Mouse (Mus musculus) heart, embryonic 16.5 days (tissue): ENCODE data around the gene U2af1l4. TPM values are rescaled to one million over a fixed set of nuclear protein-coding genes. Genes with fewer than 3 reads are reported as not detected.

Source experiments
- ATAC-seq: fragments of 200-750 bp; cut with Nextera tagmentation; replicated peaks from 2 replicates; pipeline ENCODE4 v1.8.0; 2017; ENCODE audit warnings: moderate number of reproducible peaks; ENCODE audit not compliant: insufficient read depth, low FRiP score; ENCODE audit errors: extremely low read depth
- H3K27ac ChIP-seq: fragments of 300-500 bp; sonication (generic); 2 replicates; pipeline ENCODE4 v1.5.1; 2014; ENCODE audit warnings: mild to moderate bottlenecking, low read length, control low read depth, moderate library complexity
- H3K27me3 ChIP-seq: fragments of 300-500 bp; sonication (generic); 2 replicates; pipeline ENCODE4 v1.6.1; 2014; ENCODE audit warnings: low read length, mixed read lengths; ENCODE audit not compliant: control insufficient read depth, insufficient read depth
- H3K36me3 ChIP-seq: fragments of 300-500 bp; sonication (generic); 2 replicates; pipeline ENCODE4 v1.6.1; 2014; ENCODE audit not compliant: control insufficient read depth, insufficient read depth
- H3K4me1 ChIP-seq: fragments of 300-500 bp; sonication (generic); 2 replicates; pipeline ENCODE4 v1.6.1; 2014; ENCODE audit warnings: low read length, mixed read lengths; ENCODE audit not compliant: control insufficient read depth, insufficient read depth
- H3K4me2 ChIP-seq: fragments of 300-500 bp; sonication (generic); 2 replicates; pipeline ENCODE4 v1.6.1; 2014; ENCODE audit warnings: low read depth, mild to moderate bottlenecking, control low read depth, low read length
- H3K4me3 ChIP-seq: fragments of 300-500 bp; sonication (generic); 2 replicates; pipeline ENCODE4 v1.5.1; 2014; ENCODE audit warnings: mild to moderate bottlenecking, control low read depth, low read length
- H3K9ac ChIP-seq: fragments of 300-500 bp; sonication (generic); 2 replicates; pipeline ENCODE4 v1.6.1; 2014; ENCODE audit warnings: low read length, control low read depth
- H3K9me3 ChIP-seq: fragments of 300-500 bp; sonication (generic); replicated peaks from 2 replicates; pipeline ENCODE4 v1.6.1; 2016; ENCODE audit warnings: low read length; ENCODE audit not compliant: control insufficient read depth
- WGBS: fragments of 180-500 bp; shearing (Covaris S2); extraction: QIAGEN DNeasy Blood & Tissue Kit; methylation state at CpG from one replicate; pipeline ENCODE4 v1.1.7; 2014; 5-methylcytosine and 5-hydroxymethylcytosine counted together
- polyA plus RNA-seq: library from polyadenylated mRNA; unstranded; fragments of >200 nt; fragmentation: Nextera tagmentation; extraction: Ambion mirVana; gene quantifications from 2 replicates; pipeline ENCODE4 v1.2.1, GENCODE M21; 2015

Gene U2af1l4
- polyA plus RNA-seq, 1 experiment from 2014 or later, result 104 TPM

DNA sequence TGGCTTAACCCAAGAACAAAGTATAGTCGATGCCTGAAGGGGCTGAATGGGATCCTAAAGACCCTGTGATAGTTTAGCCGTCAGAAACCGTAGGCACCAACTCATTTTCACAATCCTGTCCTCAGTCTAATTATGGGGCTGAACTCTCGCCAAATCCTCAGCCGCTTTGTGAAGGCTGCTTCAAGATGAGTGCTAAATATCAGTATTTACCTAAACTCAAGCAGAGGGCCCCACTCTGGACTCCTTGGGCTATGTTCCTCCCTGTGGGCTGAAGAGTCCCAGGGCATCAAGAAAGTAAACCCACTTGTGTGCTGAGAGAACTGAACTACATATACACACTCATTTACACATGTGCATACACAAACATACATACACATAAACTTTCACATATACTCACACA is 33.7 kb downstream of the U2af1l4 start:
- ATAC-seq, result no peak
- no peak overlapping the region for H3K9ac ChIP-seq
- H3K27ac ChIP-seq, result no peak overlapping the region
- peaks cover 6% of the 10 kb centered on the region; the same call in 1 of the 2 replicates for H3K4me1 ChIP-seq
- H3K4me3 ChIP-seq, result no peak overlapping the region
- no peaks in the 10 kb centered on the region for H3K36me3 ChIP-seq
- no peaks in the 10 kb centered on the region for H3K9me3 ChIP-seq
- H3K4me2 ChIP-seq, result no peak overlapping the region
- H3K27me3 ChIP-seq, result no peaks in the 10 kb centered on the region
- WGBS, result 60% methylated on average over 5 of the region's 5 CpGs

DNA sequence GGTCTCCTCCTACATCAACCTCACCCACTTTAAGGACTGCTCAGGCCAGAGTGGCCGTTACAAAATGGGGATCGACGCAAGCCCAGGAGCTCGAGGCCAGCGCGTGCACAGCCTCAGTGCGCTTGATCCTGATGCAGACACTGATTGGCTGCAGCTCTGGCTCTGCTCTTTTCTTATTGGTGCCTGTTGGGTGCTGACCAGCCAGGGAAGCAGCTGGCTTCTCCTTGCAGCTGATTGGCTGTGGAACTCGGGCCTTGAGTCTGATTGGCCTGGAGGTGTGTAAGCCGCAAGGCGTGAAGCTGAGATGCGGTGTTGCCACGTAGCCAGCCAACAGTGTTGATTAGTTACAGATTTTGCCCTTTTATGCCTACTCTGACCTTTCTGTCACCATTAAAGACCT is 35.7 kb downstream of the U2af1l4 start, which contains the start of gene Zbtb32:
Zbtb32 (minus strand) TSS at position 124 of the 400 bp plus-strand sequence.
- Histone ChIP-seq H3K9me3 (no peaks in the 10 kb centered on the region), H3K27ac (peak within 1 kb of the TSS; percentile 28; the same call in 1 of the 2 replicates), H3K9ac (0 out of 2 replicates have a peak within 1 kb of the TSS, but pooled peaks have one; percentile 36), H3K27me3 (no peaks in the 10 kb centered on the region), H3K4me2 (0 out of 2 replicates have a peak within 1 kb of the TSS, but pooled peaks have one; percentile 3), H3K36me3 (no peaks in the 10 kb centered on the region), H3K4me3 (no peak within 1 kb of the TSS), H3K4me1 (peaks cover 6% of the 10 kb centered on the region; the same call in 1 of the 2 replicates)
- 92% methylated on average over 12 of the region's 12 CpGs for WGBS
- no peak for ATAC-seq

DNA sequence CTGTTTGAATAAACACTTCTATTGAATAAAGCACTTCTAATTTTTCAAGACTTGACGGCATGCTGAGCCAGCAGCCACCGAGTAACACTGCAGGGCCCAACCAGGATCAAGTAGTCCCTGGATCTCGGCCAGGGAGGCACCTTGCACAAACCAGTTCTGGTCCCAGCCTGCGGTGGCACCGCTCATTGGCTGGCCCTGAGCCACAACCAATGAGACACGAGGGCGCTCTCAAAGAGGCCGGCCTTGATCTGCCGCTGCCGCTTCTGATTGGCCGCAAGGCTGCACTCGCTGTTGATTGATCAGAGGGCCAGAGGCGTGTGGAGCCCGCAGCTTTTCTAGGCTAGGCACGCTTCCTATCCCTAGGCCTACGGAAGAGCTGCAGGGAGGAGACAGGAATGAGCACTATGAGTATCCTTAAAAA is 36.8 kb downstream of the U2af1l4 start:
- H3K4me3 ChIP-seq, result peak overlapping the region; percentile 10; the same call in 1 of the 2 replicates
- H3K9me3 ChIP-seq, result no peaks in the 10 kb centered on the region
- H3K4me2 ChIP-seq, result peak overlapping the region; percentile 37; the same call in 1 of the 2 replicates
- peaks cover 6% of the 10 kb centered on the region; the same call in 1 of the 2 replicates for H3K4me1 ChIP-seq
- peak overlapping the region; percentile 51; the same call in 1 of the 2 replicates for H3K27ac ChIP-seq
- ATAC-seq, result peak; percentile 95
- 2% methylated on average over 16 of the region's 16 CpGs for WGBS
- no peaks in the 10 kb centered on the region for H3K36me3 ChIP-seq
- no peaks in the 10 kb centered on the region for H3K27me3 ChIP-seq
- peak overlapping the region; percentile 47 for H3K9ac ChIP-seq

DNA sequence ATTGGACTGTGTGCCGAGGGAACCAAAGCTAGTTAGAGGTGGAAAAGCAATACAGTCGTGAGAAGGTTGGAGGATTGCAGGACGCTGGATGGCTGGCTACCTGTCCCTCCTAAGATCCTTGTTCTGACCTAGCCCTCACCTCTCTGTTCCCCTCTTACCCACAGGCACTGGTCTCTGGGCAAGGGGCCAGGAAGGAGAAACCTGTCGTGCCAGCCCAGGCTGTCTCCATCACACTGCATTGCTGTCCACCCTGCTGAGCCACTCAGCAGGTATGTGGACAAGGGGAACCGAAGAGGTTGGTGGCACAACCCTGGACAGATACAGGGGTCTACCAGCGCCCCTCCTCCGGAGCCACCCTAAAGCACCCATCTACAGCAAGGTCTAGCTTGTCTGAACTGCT is 37.5 kb downstream of the U2af1l4 start:
- ATAC-seq, result no peak

DNA sequence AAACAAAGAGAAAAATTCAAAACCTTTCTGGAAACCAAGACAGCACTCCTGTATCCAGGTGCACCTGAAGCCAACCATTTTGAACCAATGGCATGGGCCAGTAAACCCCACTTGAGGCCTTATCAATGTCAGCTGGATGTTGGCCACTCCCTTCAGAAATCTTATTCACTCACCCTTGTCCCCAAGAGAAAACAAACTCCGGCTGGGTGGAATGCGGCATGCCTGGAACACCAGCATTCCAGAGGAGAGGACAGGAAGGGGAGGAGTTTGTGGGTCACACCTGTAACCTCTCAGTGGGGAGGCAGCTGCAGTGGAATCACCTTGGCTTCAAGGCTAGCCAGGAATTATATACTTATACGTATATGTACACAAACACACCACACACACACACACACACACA is 39.5 kb downstream of the U2af1l4 start:
- Histone ChIP-seq H3K4me3 (no peak overlapping the region), H3K27ac (no peak overlapping the region), H3K9ac (no peak overlapping the region), H3K9me3 (no peaks in the 10 kb centered on the region), H3K27me3 (no peaks in the 10 kb centered on the region), H3K36me3 (no peaks in the 10 kb centered on the region), H3K4me1 (peaks cover 6% of the 10 kb centered on the region; the same call in 1 of the 2 replicates), H3K4me2 (no peak overlapping the region)
- no peak for ATAC-seq
- WGBS, result 21% methylated on average over 3 of the region's 3 CpGs

More for the DNA sequence above, 37.5 kb downstream of the U2af1l4 start:
- Histone ChIP-seq H3K27me3 (no peaks in the 10 kb centered on the region), H3K36me3 (no peaks in the 10 kb centered on the region), H3K9ac (0 out of 2 replicates have a peak overlapping the region, but pooled peaks have one; percentile 7), H3K27ac (peak overlapping the region; percentile 51; the same call in 1 of the 2 replicates), H3K4me3 (no peak overlapping the region), H3K4me1 (peaks cover 6% of the 10 kb centered on the region; the same call in 1 of the 2 replicates), H3K4me2 (no peak overlapping the region), H3K9me3 (no peaks in the 10 kb centered on the region)
- 59% methylated on average over 7 of the region's 7 CpGs for WGBS

DNA sequence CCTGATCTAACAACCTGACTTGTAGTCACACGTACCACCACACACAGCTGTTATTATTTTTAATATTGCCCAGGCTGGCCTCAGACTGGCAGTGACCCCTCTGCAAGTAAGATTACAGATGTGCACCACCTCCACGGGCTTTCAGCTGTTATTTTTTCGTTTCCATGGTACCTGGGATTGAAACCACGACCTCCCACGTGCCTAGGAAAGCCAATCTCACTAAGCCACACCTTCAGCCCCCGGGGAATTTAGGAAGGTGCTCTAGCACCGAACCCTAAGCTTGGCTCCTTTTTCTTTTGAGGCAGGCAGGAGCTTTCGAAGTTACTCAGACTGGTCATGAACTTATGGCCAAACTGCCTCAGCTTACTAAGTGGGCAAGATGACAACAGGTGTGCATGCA is 41.3 kb downstream of the U2af1l4 start:
- ATAC-seq, result no peak
- Histone ChIP-seq H3K9me3 (no peaks in the 10 kb centered on the region), H3K27me3 (no peaks in the 10 kb centered on the region), H3K36me3 (no peaks in the 10 kb centered on the region), H3K4me1 (peaks cover 6% of the 10 kb centered on the region; the same call in 1 of the 2 replicates), H3K4me3 (no peak overlapping the region), H3K9ac (no peak overlapping the region), H3K4me2 (no peak overlapping the region), H3K27ac (no peak overlapping the region)
- 58% methylated on average over 8 of the region's 8 CpGs for WGBS

DNA sequence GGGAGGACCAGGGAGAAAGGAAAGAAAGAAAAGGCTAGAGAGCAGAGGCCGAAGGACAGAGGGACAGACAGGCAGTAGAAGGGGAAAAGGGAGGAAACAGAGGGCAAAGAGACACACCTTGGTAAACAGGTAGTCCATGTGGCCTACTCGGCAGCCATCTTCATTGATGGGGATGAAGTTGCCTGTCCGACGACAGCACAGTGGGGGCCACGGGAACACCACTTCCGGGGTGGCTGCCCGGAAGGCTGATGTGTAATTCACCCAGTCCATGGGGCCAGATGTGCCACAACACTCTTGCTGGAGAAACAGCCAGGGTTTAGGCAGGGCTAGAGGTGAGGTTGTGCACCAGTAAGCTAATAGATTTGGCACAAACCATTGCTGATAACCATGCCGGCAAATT is 41.8 kb downstream of the U2af1l4 start:
- Histone ChIP-seq H3K4me1 (peaks cover 7% of the 10 kb centered on the region), H3K9me3 (no peaks in the 10 kb centered on the region), H3K4me2 (no peak overlapping the region), H3K27ac (no peak overlapping the region), H3K9ac (no peak overlapping the region), H3K4me3 (no peak overlapping the region), H3K27me3 (no peaks in the 10 kb centered on the region), H3K36me3 (no peaks in the 10 kb centered on the region)
- WGBS, result 89% methylated on average over 8 of the region's 8 CpGs
- ATAC-seq, result no peak

DNA sequence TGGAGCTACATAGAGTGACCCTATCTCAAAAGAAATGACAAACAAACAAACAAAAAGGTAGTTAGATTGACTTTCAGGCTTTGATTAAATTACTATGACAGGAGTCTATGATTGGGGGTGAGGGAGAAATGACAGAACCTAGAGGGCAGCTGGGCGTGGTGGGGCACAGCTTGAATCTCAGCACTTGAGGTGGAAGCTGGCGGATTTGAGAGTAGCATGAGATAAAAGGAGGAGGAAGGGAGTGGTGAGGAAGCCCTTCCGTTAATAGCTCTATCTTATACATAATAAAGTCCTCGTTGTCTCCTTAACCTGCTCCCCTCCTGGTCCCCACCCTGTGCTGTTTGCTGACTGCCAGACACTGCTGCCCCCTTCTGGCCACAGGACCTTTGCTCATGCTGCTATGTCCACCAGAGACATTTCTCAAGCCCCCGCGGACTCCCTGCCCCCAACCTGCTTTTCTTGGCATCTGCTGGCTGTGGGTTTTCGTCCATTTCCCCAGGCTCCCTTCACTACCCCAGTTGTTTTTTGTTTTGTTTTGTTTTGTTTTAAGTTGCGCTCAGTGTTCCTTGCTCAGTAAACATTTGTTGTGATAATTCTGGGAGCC is 44.7 kb downstream of the U2af1l4 start:
- Histone ChIP-seq H3K27me3 (no peaks in the 10 kb centered on the region), H3K36me3 (no peaks in the 10 kb centered on the region), H3K9ac (no peak overlapping the region), H3K27ac (no peak overlapping the region), H3K4me1 (peaks cover 11% of the 10 kb centered on the region), H3K4me3 (no peak overlapping the region), H3K9me3 (no peaks in the 10 kb centered on the region), H3K4me2 (no peak overlapping the region)
- ATAC-seq, result 0 out of 2 replicates have a peak, but pooled peaks have one; percentile 35
- WGBS, result 18% methylated on average over 8 of the region's 8 CpGs

DNA sequence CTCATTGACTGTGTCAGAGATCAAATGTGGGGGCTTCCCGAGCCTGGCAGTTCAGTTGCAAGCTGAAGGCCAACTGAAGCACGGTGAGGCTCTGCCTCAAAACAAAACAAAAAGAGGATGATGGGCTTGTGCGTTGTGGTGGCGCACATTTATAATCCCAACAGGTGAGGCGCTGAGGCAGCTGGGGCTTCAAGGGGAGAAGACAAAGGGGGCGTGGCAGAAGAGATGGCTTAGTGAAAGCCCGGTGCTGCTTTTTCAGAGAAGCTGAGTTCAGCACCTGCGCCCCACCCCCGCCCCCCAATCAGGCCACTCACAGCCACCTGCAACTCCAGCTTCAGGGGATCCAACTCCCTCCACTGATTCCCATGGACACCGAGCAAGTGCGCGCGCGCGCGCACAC is 45.4 kb downstream of the U2af1l4 start:
- Histone ChIP-seq H3K9me3 (no peaks in the 10 kb centered on the region), H3K4me3 (no peak overlapping the region), H3K27ac (no peak overlapping the region), H3K27me3 (no peaks in the 10 kb centered on the region), H3K4me1 (peaks cover 11% of the 10 kb centered on the region), H3K9ac (no peak overlapping the region), H3K36me3 (no peaks in the 10 kb centered on the region), H3K4me2 (no peak overlapping the region)
- WGBS, result 42% methylated on average over 16 of the region's 16 CpGs
- ATAC-seq, result no peak
